Mouse (Mus musculus): ENCODE measurements around the gene Adipor2. TPM values are rescaled to one million over a fixed set of nuclear protein-coding genes. Genes with fewer than 3 reads are reported as not detected.

Gene Adipor2
- polyA plus RNA-seq, 1 experiment, result 111 TPM

- no peaks in the 10 kb centered on the region for H3K27me3 ChIP-seq (ENCODE audit: control insufficient read depth, insufficient read depth, low read length, poor library complexity, severe bottlenecking)
- H3K27ac ChIP-seq (ENCODE audit: insufficient read depth, low read length), result no peak overlapping the region
- H3K9me3 ChIP-seq (replicated peaks; ENCODE audit: control insufficient read depth, insufficient read depth, low read length, poor library complexity, severe bottlenecking), result no peaks in the 10 kb centered on the region
- TF ChIP-seq POLR2A (IDR thresholded peaks at IDR 0.05; ENCODE audit: insufficient read depth, low read length) (no peak), EP300 (IDR thresholded peaks at IDR 0.05; ENCODE audit: insufficient read depth, low read depth, low read length) (no peak), CTCF (IDR thresholded peaks at IDR 0.05; ENCODE audit: low read depth, low read length) (no peak)
- H3K4me1 ChIP-seq (ENCODE audit: control insufficient read depth, insufficient read depth, low read length), result no peaks in the 10 kb centered on the region
- no peak overlapping the region for H3K9ac ChIP-seq (ENCODE audit: low read depth, poor library complexity, severe bottlenecking)
- no peaks in the 10 kb centered on the region for H3K36me3 ChIP-seq (ENCODE audit: control insufficient read depth, insufficient read depth, low read length, poor library complexity, severe bottlenecking)
- H3K4me3 ChIP-seq (ENCODE audit: low read depth, low read length), result no peak overlapping the region
Observed at GRCm38 (mm10) chr6:119313096-119313495, 104.4 kb downstream of the Adipor2 start.

- Histone ChIP-seq H3K4me1 (ENCODE audit: control insufficient read depth, insufficient read depth, low read length) (no peaks in the 10 kb centered on the region), H3K9me3 (replicated peaks; ENCODE audit: control insufficient read depth, insufficient read depth, low read length, poor library complexity, severe bottlenecking) (no peaks in the 10 kb centered on the region), H3K27ac (ENCODE audit: insufficient read depth, low read length) (no peak overlapping the region), H3K27me3 (ENCODE audit: control insufficient read depth, insufficient read depth, low read length, poor library complexity, severe bottlenecking) (no peaks in the 10 kb centered on the region), H3K36me3 (ENCODE audit: control insufficient read depth, insufficient read depth, low read length, poor library complexity, severe bottlenecking) (no peaks in the 10 kb centered on the region), H3K4me3 (ENCODE audit: low read depth, low read length) (no peak overlapping the region), H3K9ac (ENCODE audit: low read depth, poor library complexity, severe bottlenecking) (no peak overlapping the region)
- TF ChIP-seq CTCF (IDR thresholded peaks at IDR 0.05; ENCODE audit: low read depth, low read length), result no peak
- no peak for TF ChIP-seq EP300 (IDR thresholded peaks at IDR 0.05; ENCODE audit: insufficient read depth, low read depth, low read length)
- no peak for TF ChIP-seq POLR2A (IDR thresholded peaks at IDR 0.05; ENCODE audit: insufficient read depth, low read length)
Observed at GRCm38 (mm10) chr6:119312381-119312780, 105.1 kb downstream of the Adipor2 start.

GRCm38 (mm10) chr6:119310176-119310575, 107.3 kb downstream of the Adipor2 start:
- TF ChIP-seq CTCF (IDR thresholded peaks at IDR 0.05; ENCODE audit: low read depth, low read length), result no peak
- no peak for TF ChIP-seq EP300 (IDR thresholded peaks at IDR 0.05; ENCODE audit: insufficient read depth, low read depth, low read length)
- no peak for TF ChIP-seq POLR2A (IDR thresholded peaks at IDR 0.05; ENCODE audit: insufficient read depth, low read length)
- Histone ChIP-seq H3K9ac (ENCODE audit: low read depth, poor library complexity, severe bottlenecking) (no peak overlapping the region), H3K27ac (ENCODE audit: insufficient read depth, low read length) (no peak overlapping the region), H3K36me3 (ENCODE audit: control insufficient read depth, insufficient read depth, low read length, poor library complexity, severe bottlenecking) (no peaks in the 10 kb centered on the region), H3K4me1 (ENCODE audit: control insufficient read depth, insufficient read depth, low read length) (no peaks in the 10 kb centered on the region), H3K4me3 (ENCODE audit: low read depth, low read length) (no peak overlapping the region), H3K9me3 (replicated peaks; ENCODE audit: control insufficient read depth, insufficient read depth, low read length, poor library complexity, severe bottlenecking) (no peaks in the 10 kb centered on the region), H3K27me3 (ENCODE audit: control insufficient read depth, insufficient read depth, low read length, poor library complexity, severe bottlenecking) (no peaks in the 10 kb centered on the region)

GRCm38 (mm10) chr6:119307867-119308413, 109.6 kb downstream of the Adipor2 start:
- Histone ChIP-seq H3K27ac (ENCODE audit: insufficient read depth, low read length) (no peak overlapping the region), H3K9me3 (replicated peaks; ENCODE audit: control insufficient read depth, insufficient read depth, low read length, poor library complexity, severe bottlenecking) (no peaks in the 10 kb centered on the region), H3K4me1 (ENCODE audit: control insufficient read depth, insufficient read depth, low read length) (no peaks in the 10 kb centered on the region), H3K4me3 (ENCODE audit: low read depth, low read length) (no peak overlapping the region), H3K27me3 (ENCODE audit: control insufficient read depth, insufficient read depth, low read length, poor library complexity, severe bottlenecking) (no peaks in the 10 kb centered on the region), H3K36me3 (ENCODE audit: control insufficient read depth, insufficient read depth, low read length, poor library complexity, severe bottlenecking) (no peaks in the 10 kb centered on the region), H3K9ac (ENCODE audit: low read depth, poor library complexity, severe bottlenecking) (no peak overlapping the region)
- TF ChIP-seq EP300 (IDR thresholded peaks at IDR 0.05; ENCODE audit: insufficient read depth, low read depth, low read length) (no peak), CTCF (IDR thresholded peaks at IDR 0.05; ENCODE audit: low read depth, low read length) (no peak), POLR2A (IDR thresholded peaks at IDR 0.05; ENCODE audit: insufficient read depth, low read length) (no peak)

GRCm38 (mm10) chr6:119303331-119303730, 114.2 kb downstream of the Adipor2 start:
- Histone ChIP-seq H3K27ac (ENCODE audit: insufficient read depth, low read length) (no peak overlapping the region), H3K4me3 (ENCODE audit: low read depth, low read length) (no peak overlapping the region), H3K27me3 (ENCODE audit: control insufficient read depth, insufficient read depth, low read length, poor library complexity, severe bottlenecking) (no peaks in the 10 kb centered on the region), H3K4me1 (ENCODE audit: control insufficient read depth, insufficient read depth, low read length) (no peaks in the 10 kb centered on the region), H3K36me3 (ENCODE audit: control insufficient read depth, insufficient read depth, low read length, poor library complexity, severe bottlenecking) (no peaks in the 10 kb centered on the region), H3K9me3 (replicated peaks; ENCODE audit: control insufficient read depth, insufficient read depth, low read length, poor library complexity, severe bottlenecking) (no peaks in the 10 kb centered on the region), H3K9ac (ENCODE audit: low read depth, poor library complexity, severe bottlenecking) (no peak overlapping the region)
- TF ChIP-seq POLR2A (IDR thresholded peaks at IDR 0.05; ENCODE audit: insufficient read depth, low read length) (no peak), EP300 (IDR thresholded peaks at IDR 0.05; ENCODE audit: insufficient read depth, low read depth, low read length) (no peak), CTCF (IDR thresholded peaks at IDR 0.05; ENCODE audit: low read depth, low read length) (no peak)

Other genes starting within 250 kb of the Adipor2 start
- gene Dcp1b, start 242.5 kb downstream of the Adipor2 start, polyA plus RNA-seq (2011; ENCODE audit: insufficient read depth, insufficient read length, low read depth, missing spikeins), result 11.0 and 11.7 TPM in 2 replicates
- gene Cacna1c, start 221.3 kb downstream of the Adipor2 start, polyA plus RNA-seq (2011; ENCODE audit: insufficient read depth, insufficient read length, low read depth, missing spikeins), result 0.90 and 1.0 TPM in 2 replicates
- 0.58 TPM in 1 of 2 replicates, not detected in the other for gene Cacna2d4, start 181.2 kb downstream of the Adipor2 start, polyA plus RNA-seq (2011; ENCODE audit: insufficient read depth, insufficient read length, low read depth, missing spikeins)
- 0.49 TPM in 1 of 2 replicates, not detected in the other for gene Lrtm2, start 86.9 kb downstream of the Adipor2 start, polyA plus RNA-seq (2011; ENCODE audit: insufficient read depth, insufficient read length, low read depth, missing spikeins)
- gene Fbxl14, start 62.0 kb upstream of the Adipor2 start, polyA plus RNA-seq (2011; ENCODE audit: insufficient read depth, insufficient read length, low read depth, missing spikeins), result 30.9 and 37.9 TPM in 2 replicates
- gene Wnt5b, start 126.6 kb upstream of the Adipor2 start, polyA plus RNA-seq (2011; ENCODE audit: insufficient read depth, insufficient read length, low read depth, missing spikeins), result 2.5 and 2.8 TPM in 2 replicates